Mouse (Mus musculus) hindbrain, embryonic 15.5 days (tissue): Measurements from ENCODE around the gene Zfp750. TPM values are rescaled to one million over a fixed set of nuclear protein-coding genes. Genes with fewer than 3 reads are reported as not detected.

Source experiments
- ATAC-seq: fragments of 200-750 bp; cut with Nextera tagmentation; 2 replicates; pipeline ENCODE4 v1.8.0; 2017; ENCODE audit warnings: low read depth, moderate number of reproducible peaks, moderate TSS enrichment; ENCODE audit not compliant: low FRiP score
- H3K27ac ChIP-seq: fragments of 300-500 bp; sonication (generic); replicated peaks from 2 replicates; pipeline ENCODE4 v1.5.1; 2015; ENCODE audit warnings: mild to moderate bottlenecking, inconsistent platforms
- H3K27me3 ChIP-seq: fragments of 300-500 bp; sonication (generic); 2 replicates; pipeline ENCODE4 v1.6.1; 2015; ENCODE audit warnings: control low read depth, inconsistent platforms
- H3K36me3 ChIP-seq: fragments of 300-500 bp; sonication (generic); 2 replicates; pipeline ENCODE4 v1.6.1; 2015; ENCODE audit warnings: control low read depth, inconsistent platforms
- H3K4me1 ChIP-seq: fragments of 300-500 bp; sonication (generic); replicated peaks from 2 replicates; pipeline ENCODE4 v1.6.1; 2015; ENCODE audit warnings: control low read depth, inconsistent platforms
- H3K4me2 ChIP-seq: fragments of 300-500 bp; sonication (generic); 2 replicates; pipeline ENCODE4 v1.6.1; 2015; ENCODE audit warnings: moderate library complexity, mild to moderate bottlenecking, inconsistent platforms
- H3K4me3 ChIP-seq: fragments of 300-500 bp; sonication (generic); 2 replicates; pipeline ENCODE4 v1.5.1; 2015; ENCODE audit warnings: mild to moderate bottlenecking, inconsistent platforms
- H3K9ac ChIP-seq: fragments of 300-500 bp; sonication (generic); 2 replicates; pipeline ENCODE4 v1.6.1; 2015; ENCODE audit warnings: inconsistent platforms
- H3K9me3 ChIP-seq: fragments of 300-500 bp; sonication (generic); 2 replicates; pipeline ENCODE4 v1.6.1; 2016; ENCODE audit warnings: control low read depth, inconsistent platforms
- WGBS: fragments of 180-500 bp; shearing (Covaris S2); methylation state at CpG from one replicate; pipeline ENCODE4 v1.1.7; 2015; 5-methylcytosine and 5-hydroxymethylcytosine counted together
- polyA plus RNA-seq: library from polyadenylated mRNA; unstranded; fragments of >200 nt; fragmentation: Nextera tagmentation; extraction: Ambion mirVana; gene quantifications from 2 replicates; pipeline ENCODE4 v1.2.1, GENCODE M21; 2015

Gene Zfp750
- 0.40 and 0.41 TPM in 2 replicates for polyA plus RNA-seq

GRCm38 (mm10) chr11:121519131-121519530, at the start of gene Zfp750:
Gene Zfp750, minus strand, starts transcription at chr11:121519333.
- ATAC-seq = no peak
- H3K4me2 ChIP-seq = no peak within 1 kb of the TSS

GRCm38 (mm10) chr11:121564265-121564664, 45.1 kb upstream of the Zfp750 start:
- Histone ChIP-seq H3K9ac (no peak overlapping the region), H3K27ac (no peak overlapping the region), H3K36me3 (peaks cover 6% of the 10 kb centered on the region), H3K4me1 (no peaks in the 10 kb centered on the region), H3K27me3 (no peaks in the 10 kb centered on the region), H3K9me3 (no peaks in the 10 kb centered on the region), H3K4me2 (no peak overlapping the region), H3K4me3 (no peak overlapping the region)
- WGBS = 94% methylated on average over 4 of the region's 4 CpGs
- ATAC-seq = no peak

More at GRCm38 (mm10) chr11:121519131-121519530, at the start of gene Zfp750:
- Histone ChIP-seq H3K27me3 (no peaks in the 10 kb centered on the region), H3K27ac (no peak within 1 kb of the TSS), H3K9me3 (no peaks in the 10 kb centered on the region), H3K9ac (no peak within 1 kb of the TSS), H3K36me3 (no peaks in the 10 kb centered on the region), H3K4me1 (peaks cover 12% of the 10 kb centered on the region; the same call in 1 of the 2 replicates), H3K4me3 (no peak within 1 kb of the TSS)
- 49% methylated on average over 10 of the region's 10 CpGs for WGBS

- H3K27me3 ChIP-seq = no peaks in the 10 kb centered on the region
- H3K4me3 ChIP-seq = no peak overlapping the region
- H3K9ac ChIP-seq = no peak overlapping the region
- H3K27ac ChIP-seq = no peak overlapping the region
- no peak overlapping the region for H3K4me2 ChIP-seq
- H3K36me3 ChIP-seq = peaks cover 6% of the 10 kb centered on the region
- no peak for ATAC-seq
- WGBS = 96% methylated on average over 5 of the region's 5 CpGs
- no peaks in the 10 kb centered on the region for H3K9me3 ChIP-seq
- H3K4me1 ChIP-seq = no peaks in the 10 kb centered on the region
Observed at GRCm38 (mm10) chr11:121563312-121563711, 44.2 kb upstream of the Zfp750 start.

GRCm38 (mm10) chr11:121560294-121560663, 41.1 kb upstream of the Zfp750 start:
- no peaks in the 10 kb centered on the region for H3K4me1 ChIP-seq
- no peak overlapping the region for H3K4me2 ChIP-seq
- no peak for ATAC-seq
- no peaks in the 10 kb centered on the region for H3K27me3 ChIP-seq
- H3K36me3 ChIP-seq = peaks cover 8% of the 10 kb centered on the region
- no peak overlapping the region for H3K27ac ChIP-seq
- H3K9me3 ChIP-seq = no peaks in the 10 kb centered on the region
- H3K9ac ChIP-seq = no peak overlapping the region
- no peak overlapping the region for H3K4me3 ChIP-seq
- 89% methylated on average over 7 of the region's 7 CpGs for WGBS

- Histone ChIP-seq H3K9ac (no peak overlapping the region), H3K27ac (no peak overlapping the region), H3K9me3 (no peaks in the 10 kb centered on the region), H3K4me2 (no peak overlapping the region), H3K4me1 (no peaks in the 10 kb centered on the region), H3K36me3 (peaks cover 3% of the 10 kb centered on the region; the same call in 1 of the 2 replicates), H3K4me3 (no peak overlapping the region), H3K27me3 (no peaks in the 10 kb centered on the region)
- ATAC-seq = no peak
- WGBS = 90% methylated on average over 4 of the region's 4 CpGs
Observed at GRCm38 (mm10) chr11:121559527-121560293, 40.6 kb upstream of the Zfp750 start.

GRCm38 (mm10) chr11:121558522-121558921, 39.4 kb upstream of the Zfp750 start:
- H3K4me3 ChIP-seq = no peak overlapping the region
- H3K27me3 ChIP-seq = no peaks in the 10 kb centered on the region
- no peak overlapping the region for H3K9ac ChIP-seq
- H3K4me2 ChIP-seq = no peak overlapping the region
- 0 out of 2 replicates have a peak, but pooled peaks cover 3% of the 10 kb centered on the region for H3K36me3 ChIP-seq
- WGBS = 90% methylated on average over 3 of the region's 3 CpGs
- H3K4me1 ChIP-seq = no peaks in the 10 kb centered on the region
- H3K9me3 ChIP-seq = no peaks in the 10 kb centered on the region
- no peak overlapping the region for H3K27ac ChIP-seq
- ATAC-seq = no peak

GRCm38 (mm10) chr11:121557946-121558345, 38.8 kb upstream of the Zfp750 start:
- no peak for ATAC-seq
- H3K27ac ChIP-seq = no peak overlapping the region
- H3K9me3 ChIP-seq = no peaks in the 10 kb centered on the region
- H3K4me3 ChIP-seq = no peak overlapping the region
- no peaks in the 10 kb centered on the region for H3K4me1 ChIP-seq
- H3K9ac ChIP-seq = no peak overlapping the region
- H3K4me2 ChIP-seq = no peak overlapping the region
- H3K36me3 ChIP-seq = 0 out of 2 replicates have a peak, but pooled peaks cover 3% of the 10 kb centered on the region
- 100% methylated on average over 1 of the region's 1 CpGs for WGBS
- no peaks in the 10 kb centered on the region for H3K27me3 ChIP-seq

GRCm38 (mm10) chr11:121556727-121557126, 37.6 kb upstream of the Zfp750 start:
- H3K4me2 ChIP-seq = no peak overlapping the region
- H3K27ac ChIP-seq = no peak overlapping the region
- H3K4me1 ChIP-seq = peaks cover 5% of the 10 kb centered on the region
- 92% methylated on average over 1 of the region's 1 CpGs for WGBS
- no peak overlapping the region for H3K4me3 ChIP-seq
- no peaks in the 10 kb centered on the region for H3K27me3 ChIP-seq
- no peak for ATAC-seq
- H3K36me3 ChIP-seq = 0 out of 2 replicates have a peak, but pooled peaks cover 3% of the 10 kb centered on the region
- H3K9me3 ChIP-seq = no peaks in the 10 kb centered on the region
- no peak overlapping the region for H3K9ac ChIP-seq

- Histone ChIP-seq H3K9ac (no peak overlapping the region), H3K4me1 (peaks cover 32% of the 10 kb centered on the region), H3K4me3 (no peak overlapping the region), H3K27me3 (no peaks in the 10 kb centered on the region), H3K27ac (no peak overlapping the region), H3K9me3 (no peaks in the 10 kb centered on the region), H3K4me2 (no peak overlapping the region), H3K36me3 (0 out of 2 replicates have a peak, but pooled peaks cover 3% of the 10 kb centered on the region)
- WGBS = 93% methylated on average over 3 of the region's 3 CpGs
- ATAC-seq = no peak
Observed at GRCm38 (mm10) chr11:121553458-121553857, 34.3 kb upstream of the Zfp750 start.

GRCm38 (mm10) chr11:121552846-121553457, 33.8 kb upstream of the Zfp750 start:
- H3K9ac ChIP-seq = no peak overlapping the region
- no peak overlapping the region for H3K27ac ChIP-seq
- ATAC-seq = no peak
- peaks cover 36% of the 10 kb centered on the region for H3K4me1 ChIP-seq
- H3K27me3 ChIP-seq = no peaks in the 10 kb centered on the region
- no peaks in the 10 kb centered on the region for H3K9me3 ChIP-seq
- WGBS = 90% methylated on average over 7 of the region's 7 CpGs
- H3K36me3 ChIP-seq = 0 out of 2 replicates have a peak, but pooled peaks cover under 1% of the 10 kb centered on the region
- no peak overlapping the region for H3K4me3 ChIP-seq
- no peak overlapping the region for H3K4me2 ChIP-seq

GRCm38 (mm10) chr11:121552167-121552566, 33.0 kb upstream of the Zfp750 start:
- ATAC-seq = no peak
- H3K27ac ChIP-seq = no peak overlapping the region; the same call in 1 of the 2 replicates

GRCm38 (mm10) chr11:121551206-121551799, 32.2 kb upstream of the Zfp750 start:
- H3K4me1 ChIP-seq = peaks cover 36% of the 10 kb centered on the region
- H3K36me3 ChIP-seq = no peaks in the 10 kb centered on the region
- no peaks in the 10 kb centered on the region for H3K9me3 ChIP-seq
- H3K9ac ChIP-seq = no peak overlapping the region
- no peaks in the 10 kb centered on the region for H3K27me3 ChIP-seq
- ATAC-seq = no peak
- H3K4me2 ChIP-seq = no peak overlapping the region
- H3K27ac ChIP-seq = no peak overlapping the region
- WGBS = 88% methylated on average over 5 of the region's 5 CpGs
- no peak overlapping the region for H3K4me3 ChIP-seq

More at GRCm38 (mm10) chr11:121552167-121552566, 33.0 kb upstream of the Zfp750 start:
- Histone ChIP-seq H3K36me3 (no peaks in the 10 kb centered on the region), H3K9ac (no peak overlapping the region), H3K4me3 (no peak overlapping the region), H3K9me3 (no peaks in the 10 kb centered on the region), H3K27me3 (no peaks in the 10 kb centered on the region), H3K4me2 (no peak overlapping the region), H3K4me1 (peaks cover 36% of the 10 kb centered on the region)
- 53% methylated on average over 4 of the region's 4 CpGs for WGBS
